Mouse (Mus musculus) intestine, embryonic 16.5 days (tissue): ENCODE results near the gene Irak3. TPM values are rescaled to one million over a fixed set of nuclear protein-coding genes. Genes with fewer than 3 reads are reported as not detected.

Experiments
- ATAC-seq: fragments of 200-750 bp; cut with Nextera tagmentation; 2 replicates; pipeline ENCODE4 v1.8.0; 2017; ENCODE audit warnings: moderate TSS enrichment, moderate library complexity
- H3K27ac ChIP-seq: fragments of 300-500 bp; sonication (generic); 2 replicates; pipeline ENCODE4 v1.5.1; 2014; ENCODE audit warnings: mild to moderate bottlenecking, low read length
- H3K27me3 ChIP-seq: fragments of 300-500 bp; sonication (generic); replicated peaks from 2 replicates; pipeline ENCODE4 v1.6.1; 2014; ENCODE audit warnings: low read length, control low read depth, mixed read lengths; ENCODE audit not compliant: control insufficient read depth, insufficient read depth
- H3K36me3 ChIP-seq: fragments of 300-500 bp; sonication (generic); 2 replicates; pipeline ENCODE4 v1.6.1; 2014; ENCODE audit warnings: low read length, control low read depth; ENCODE audit not compliant: control insufficient read depth, insufficient read depth
- H3K4me1 ChIP-seq: fragments of 300-500 bp; sonication (generic); 2 replicates; pipeline ENCODE4 v1.6.1; 2014; ENCODE audit warnings: low read length, control low read depth, mixed read lengths; ENCODE audit not compliant: control insufficient read depth, insufficient read depth
- H3K4me2 ChIP-seq: fragments of 300-500 bp; sonication (generic); 2 replicates; pipeline ENCODE4 v1.6.1; 2014; ENCODE audit warnings: low read depth, low read length, control low read depth
- H3K4me3 ChIP-seq: fragments of 300-500 bp; sonication (generic); 2 replicates; pipeline ENCODE4 v1.5.1; 2014; ENCODE audit warnings: mild to moderate bottlenecking, low read length
- H3K9ac ChIP-seq: fragments of 300-500 bp; sonication (generic); 2 replicates; pipeline ENCODE4 v1.6.1; 2014; ENCODE audit warnings: low read depth, low read length
- H3K9me3 ChIP-seq: fragments of 300-500 bp; sonication (generic); 2 replicates; pipeline ENCODE4 v1.6.1; 2016; ENCODE audit warnings: low read length, control low read depth; ENCODE audit not compliant: control insufficient read depth
- WGBS: fragments of 180-500 bp; shearing (Covaris S2); extraction: QIAGEN DNeasy Blood & Tissue Kit; methylation state at CpG from one replicate; pipeline ENCODE4 v1.1.7; 2014; 5-methylcytosine and 5-hydroxymethylcytosine counted together
- polyA plus RNA-seq: library from polyadenylated mRNA; unstranded; fragments of >200 nt; fragmentation: Nextera tagmentation; extraction: Ambion mirVana; gene quantifications from 2 replicates; pipeline ENCODE4 v1.2.1, GENCODE M21; 2015

Irak3 gene
- polyA plus RNA-seq, 1 experiment from 2014 or later, result 1.1 TPM

DNA sequence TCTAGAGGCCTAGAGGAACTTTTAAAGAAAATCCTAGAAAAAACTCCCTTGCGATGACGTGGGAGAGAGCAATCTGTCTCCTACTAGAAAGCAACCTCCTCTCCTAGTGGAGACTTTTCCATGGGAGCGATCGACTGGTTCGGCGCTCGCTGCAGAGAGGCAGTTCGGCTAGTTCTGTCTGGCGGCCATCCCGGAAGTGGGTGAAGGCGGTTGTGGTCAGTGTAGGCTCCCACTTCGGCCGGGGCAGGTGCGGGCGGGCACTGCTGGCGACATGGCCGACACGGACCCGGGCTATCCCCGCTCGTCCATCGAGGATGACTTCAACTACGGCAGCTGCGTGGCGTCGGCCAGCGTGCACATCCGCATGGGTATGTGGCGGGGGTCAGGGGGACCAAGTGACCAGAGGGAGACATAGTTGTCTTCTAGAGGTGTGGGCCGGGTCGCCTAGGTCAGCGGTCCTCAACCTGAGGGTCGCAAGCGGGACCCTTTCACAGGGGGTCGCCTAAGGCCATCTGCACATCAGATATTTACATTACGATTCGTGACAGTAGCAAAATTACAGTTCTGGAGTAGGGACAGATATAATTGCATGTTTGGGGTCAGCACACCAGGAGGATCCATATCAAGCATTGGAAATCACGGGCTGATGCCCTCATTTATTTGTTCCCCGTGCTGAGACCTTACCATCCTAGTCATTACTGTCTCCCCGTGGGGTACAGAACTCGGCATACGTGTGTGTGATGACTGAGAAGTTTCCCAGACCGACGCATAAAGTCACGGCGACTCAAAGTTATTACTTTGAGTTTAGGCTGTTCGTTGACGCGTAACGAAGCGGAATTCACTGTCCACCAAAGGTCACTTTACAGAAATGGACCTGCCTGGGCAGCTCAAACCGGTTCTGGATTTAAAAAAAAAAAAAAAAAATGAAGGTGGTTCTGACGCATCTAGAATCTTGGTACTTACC, 6.9 kb upstream of the Irak3 start:
- Histone ChIP-seq H3K9me3 (peaks cover 4% of the 10 kb centered on the region; the same call in 1 of the 2 replicates), H3K27ac (no peak overlapping the region), H3K9ac (peak overlapping the region; percentile 92), H3K27me3 (no peaks in the 10 kb centered on the region), H3K36me3 (no peaks in the 10 kb centered on the region), H3K4me3 (peak overlapping the region; percentile 96), H3K4me2 (peak overlapping the region; percentile 79), H3K4me1 (peaks cover 8% of the 10 kb centered on the region; the same call in 1 of the 2 replicates)
- 2% methylated on average over 53 of the region's 53 CpGs for WGBS
- peak; percentile 88 for ATAC-seq

DNA sequence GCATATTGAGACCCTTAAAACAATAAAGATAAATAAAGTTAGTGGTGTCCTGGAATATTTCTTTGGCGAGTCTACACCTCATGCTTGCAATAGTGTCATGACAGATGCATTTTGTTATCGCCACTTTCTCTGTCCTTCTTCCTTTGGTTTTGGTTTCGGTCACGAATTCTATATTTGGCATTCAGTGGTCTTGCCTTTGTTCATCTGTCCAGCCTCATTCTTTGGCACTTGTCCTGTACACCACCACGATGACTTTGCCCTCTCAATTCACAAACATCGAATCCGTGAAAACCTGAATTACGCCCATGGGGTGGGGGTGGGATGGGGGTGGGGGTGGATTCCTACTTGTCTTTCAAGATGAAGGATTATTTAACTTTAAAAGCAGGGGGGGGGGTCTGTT, 6.1 kb upstream of the Irak3 start:
- Histone ChIP-seq H3K36me3 (no peaks in the 10 kb centered on the region), H3K4me3 (no peak overlapping the region), H3K9ac (no peak overlapping the region), H3K4me1 (peaks cover 8% of the 10 kb centered on the region; the same call in 1 of the 2 replicates), H3K4me2 (no peak overlapping the region), H3K27me3 (no peaks in the 10 kb centered on the region), H3K9me3 (peaks cover 4% of the 10 kb centered on the region; the same call in 1 of the 2 replicates), H3K27ac (no peak overlapping the region)
- no peak for ATAC-seq
- 90% methylated on average over 8 of the region's 8 CpGs for WGBS

DNA sequence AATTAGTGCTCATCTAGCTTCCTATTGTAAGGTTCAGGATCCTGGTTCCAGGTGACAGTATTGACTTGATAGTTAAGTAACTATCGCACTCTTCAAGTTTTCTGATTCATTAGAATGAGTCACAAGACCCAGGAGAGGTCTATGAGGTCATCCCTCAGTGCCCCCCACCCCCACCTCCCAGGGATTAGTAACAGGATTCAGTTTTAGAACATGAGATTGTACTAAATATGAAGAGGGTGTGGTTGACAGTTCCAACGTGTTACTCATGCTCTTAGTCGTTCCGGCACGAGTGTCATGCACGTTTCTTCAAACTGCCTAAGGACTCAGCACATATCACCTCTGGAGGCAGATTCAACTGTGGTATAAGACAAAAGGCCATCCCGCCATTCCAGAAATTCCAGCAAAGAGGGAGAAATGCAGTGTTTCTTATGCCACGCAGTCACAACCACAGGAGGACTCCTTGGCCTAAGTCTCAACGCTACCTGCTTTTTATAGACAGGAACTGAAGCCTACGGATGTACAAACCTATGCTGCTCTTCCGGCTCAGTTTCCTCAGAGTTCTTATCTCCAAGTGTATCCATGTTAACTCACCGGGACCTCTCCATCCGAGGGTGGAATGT, 2.8 kb upstream of the Irak3 start:
- no peak overlapping the region for H3K9ac ChIP-seq
- H3K27ac ChIP-seq, result no peak overlapping the region
- no peak overlapping the region for H3K4me2 ChIP-seq
- H3K27me3 ChIP-seq, result peaks cover 5% of the 10 kb centered on the region; the same call in 1 of the 2 replicates
- H3K4me3 ChIP-seq, result no peak overlapping the region
- H3K36me3 ChIP-seq, result no peaks in the 10 kb centered on the region
- ATAC-seq, result no peak
- H3K4me1 ChIP-seq, result peaks cover 7% of the 10 kb centered on the region; the same call in 1 of the 2 replicates
- H3K9me3 ChIP-seq, result no peaks in the 10 kb centered on the region
- 83% methylated on average over 13 of the region's 13 CpGs for WGBS

DNA sequence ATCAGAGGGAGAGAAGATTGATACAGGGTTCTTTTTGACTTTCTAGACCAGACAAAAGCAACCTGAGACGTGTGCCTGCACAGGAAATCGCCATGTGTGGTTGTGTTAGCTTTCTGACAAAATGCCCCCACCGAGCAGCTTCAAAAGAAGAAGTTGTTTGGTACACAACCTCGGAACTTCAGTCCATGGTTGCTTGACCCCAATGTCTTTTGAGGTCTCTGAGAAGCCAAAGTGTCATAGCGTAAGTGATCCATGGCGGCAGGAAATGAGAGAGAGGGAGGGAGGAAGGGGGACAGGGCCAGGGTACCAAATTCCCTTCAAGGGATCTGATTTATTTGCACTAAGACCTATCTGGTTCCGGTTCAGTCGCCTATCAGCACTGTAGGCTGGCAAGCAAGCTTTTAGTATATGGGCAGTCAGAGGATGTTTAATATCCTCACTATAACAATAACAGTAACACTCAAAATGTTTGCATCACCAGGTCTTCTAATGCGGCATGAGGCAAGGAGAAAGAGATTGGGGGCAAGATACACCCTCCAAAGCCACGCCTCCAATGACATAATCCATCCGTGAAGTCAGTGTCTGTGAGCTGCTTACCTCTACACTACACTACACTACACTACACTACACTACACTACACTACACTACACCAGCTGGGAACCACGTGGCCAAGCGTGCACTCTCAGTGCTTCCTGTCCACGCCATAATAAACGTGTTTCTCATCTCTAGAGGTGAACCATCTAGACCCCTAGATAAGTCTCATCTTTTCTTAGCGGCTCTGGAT, 729 bp upstream of the Irak3 start:
- Histone ChIP-seq H3K4me3 (no peak overlapping the region), H3K36me3 (no peaks in the 10 kb centered on the region), H3K27me3 (peaks cover 5% of the 10 kb centered on the region; the same call in 1 of the 2 replicates), H3K4me2 (no peak overlapping the region), H3K9me3 (no peaks in the 10 kb centered on the region), H3K27ac (no peak overlapping the region), H3K9ac (no peak overlapping the region), H3K4me1 (0 out of 2 replicates have a peak, but pooled peaks cover 4% of the 10 kb centered on the region)
- ATAC-seq, result no peak
- WGBS, result 76% methylated on average over 16 of the region's 16 CpGs

DNA sequence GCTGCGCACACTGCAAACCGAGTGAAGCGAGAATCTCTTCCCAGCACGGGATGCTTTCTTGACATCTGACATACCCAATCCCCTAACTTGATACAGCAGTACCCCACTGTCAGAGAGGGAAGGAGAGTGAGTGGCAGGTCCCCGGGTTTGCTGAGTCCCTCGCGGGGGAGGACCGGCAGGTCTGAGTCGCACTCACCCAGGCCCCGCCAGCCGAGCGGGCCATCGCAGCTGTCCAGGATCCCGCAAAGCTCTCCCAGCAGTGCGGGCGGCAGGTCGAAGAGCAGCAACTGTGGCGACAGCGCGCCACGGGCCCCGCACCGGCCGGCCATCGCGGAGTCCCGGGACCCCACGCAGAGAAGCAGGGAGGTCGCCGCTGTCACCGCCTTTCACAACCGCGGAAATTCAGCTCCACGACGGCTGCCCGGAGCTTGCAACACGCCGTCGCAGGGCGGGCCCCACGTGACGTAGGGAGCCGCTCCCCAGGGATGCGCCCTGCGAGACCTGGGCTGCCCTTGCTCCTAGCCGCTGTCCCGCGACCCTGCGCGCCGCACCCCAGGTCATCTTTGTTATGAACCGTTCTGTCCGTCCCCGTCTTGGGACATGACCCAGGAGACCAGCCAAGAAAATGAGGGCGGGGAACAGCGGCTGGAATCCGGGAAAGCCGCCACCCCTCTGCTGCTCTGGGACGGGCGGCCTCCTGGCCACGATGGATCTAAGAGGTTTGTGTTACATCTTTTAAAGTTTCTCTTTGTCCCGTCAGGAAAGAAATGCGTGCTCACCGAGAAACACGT, 604 bp downstream of the Irak3 start, which contains the start of gene Tmbim4:
Gene Tmbim4 (plus strand): TSS at position 460 of the 791 bp plus-strand sequence.
- Histone ChIP-seq H3K27ac (peak within 1 kb of the TSS; percentile 41; the same call in 1 of the 2 replicates), H3K4me1 (0 out of 2 replicates have a peak, but pooled peaks cover 4% of the 10 kb centered on the region), H3K9me3 (no peaks in the 10 kb centered on the region), H3K9ac (peak within 1 kb of the TSS; percentile 69), H3K36me3 (no peaks in the 10 kb centered on the region), H3K27me3 (peaks cover 5% of the 10 kb centered on the region; the same call in 1 of the 2 replicates), H3K4me3 (peak within 1 kb of the TSS; percentile 70), H3K4me2 (peak within 1 kb of the TSS; percentile 97)
- WGBS, result under 1% methylated on average over 65 of the region's 65 CpGs
- ATAC-seq, result peak; percentile 86

DNA sequence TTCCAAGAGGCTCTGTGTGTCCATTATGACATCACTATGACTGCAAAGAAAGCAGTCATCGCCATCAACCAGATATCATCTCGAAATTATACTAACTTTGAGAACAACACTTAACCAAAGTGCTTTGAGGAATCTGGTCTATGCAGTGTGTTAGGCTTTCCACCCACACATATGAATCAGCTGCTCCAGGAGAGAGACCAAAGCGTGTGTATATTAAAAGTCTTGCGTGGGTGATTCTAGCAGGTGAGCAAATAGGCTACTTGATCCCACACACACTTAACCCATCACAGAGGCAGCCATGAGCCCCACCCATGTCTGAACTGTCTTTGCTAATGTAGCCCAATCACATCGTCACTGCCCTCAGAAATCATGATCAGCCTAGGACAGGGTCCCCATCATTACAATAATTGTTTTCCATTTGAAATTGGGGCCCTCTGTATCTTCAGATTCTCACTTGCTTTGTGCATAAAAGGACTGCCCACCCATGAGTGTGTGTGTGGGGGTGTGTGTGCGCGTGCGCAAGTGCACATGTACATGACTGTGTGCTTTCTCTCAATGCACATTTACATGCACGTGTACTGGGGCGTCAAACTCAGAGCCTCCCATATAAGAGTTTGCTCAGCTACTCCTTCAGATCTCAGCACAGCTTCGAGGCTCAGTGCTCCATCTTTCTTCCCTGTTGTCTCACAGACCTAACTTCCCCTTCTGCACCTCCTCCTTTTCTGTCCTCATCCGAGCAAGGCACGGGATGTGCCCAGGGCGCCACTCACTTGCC, 4.7 kb downstream of the Irak3 start:
- H3K27ac ChIP-seq, result no peak overlapping the region
- no peaks in the 10 kb centered on the region for H3K9me3 ChIP-seq
- ATAC-seq, result no peak
- WGBS, result 77% methylated on average over 14 of the region's 14 CpGs
- no peak overlapping the region for H3K9ac ChIP-seq
- H3K36me3 ChIP-seq, result no peaks in the 10 kb centered on the region
- H3K4me1 ChIP-seq, result 0 out of 2 replicates have a peak, but pooled peaks cover 4% of the 10 kb centered on the region
- no peak overlapping the region for H3K4me3 ChIP-seq
- H3K4me2 ChIP-seq, result no peak overlapping the region
- H3K27me3 ChIP-seq, result peaks cover 5% of the 10 kb centered on the region; the same call in 1 of the 2 replicates

DNA sequence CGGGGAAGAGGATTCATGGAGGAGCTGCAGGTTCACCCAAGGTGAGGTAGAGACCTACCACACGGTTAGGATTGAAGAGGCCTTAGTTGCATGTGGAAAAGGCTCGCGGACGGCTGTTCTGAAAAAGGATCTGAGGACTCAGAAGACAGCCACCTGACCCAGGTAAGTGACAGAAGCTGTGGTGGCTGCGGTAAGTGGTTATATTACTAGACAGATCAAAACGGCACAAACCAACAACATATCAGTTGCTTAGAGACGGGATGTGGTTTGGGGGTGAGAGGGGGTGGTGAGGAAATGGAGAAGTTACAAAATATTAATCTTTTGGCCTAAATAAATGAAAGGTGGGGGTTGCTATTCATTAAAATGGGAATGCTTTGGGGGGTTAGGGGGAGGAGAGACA, 8.7 kb downstream of the Irak3 start:
- WGBS, result 90% methylated on average over 8 of the region's 8 CpGs
- Histone ChIP-seq H3K4me1 (no peaks in the 10 kb centered on the region), H3K27me3 (no peaks in the 10 kb centered on the region), H3K36me3 (no peaks in the 10 kb centered on the region), H3K9me3 (no peaks in the 10 kb centered on the region), H3K27ac (no peak overlapping the region), H3K9ac (no peak overlapping the region), H3K4me3 (no peak overlapping the region), H3K4me2 (no peak overlapping the region)
- no peak for ATAC-seq

DNA sequence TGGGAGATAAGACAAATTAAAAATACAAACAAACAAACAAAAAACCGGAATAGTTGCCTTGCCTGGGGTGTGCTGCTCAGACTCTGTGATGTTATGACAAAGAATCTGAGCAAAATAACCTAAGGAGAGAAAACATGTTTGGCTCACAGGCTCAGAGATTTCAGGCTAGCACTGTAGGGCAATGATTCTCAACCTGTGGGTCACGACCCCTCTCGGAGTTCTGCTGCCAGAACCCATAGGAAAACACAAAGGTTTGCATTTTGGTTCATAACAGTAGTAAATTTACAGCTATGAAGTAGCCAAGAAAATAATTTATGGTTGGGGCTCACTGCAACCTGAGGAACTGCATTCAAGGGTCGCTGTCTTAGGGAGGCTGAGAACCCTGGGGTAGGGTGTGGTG, 9.7 kb downstream of the Irak3 start:
- no peak overlapping the region for H3K27ac ChIP-seq
- no peak overlapping the region for H3K4me2 ChIP-seq
- no peak overlapping the region for H3K4me3 ChIP-seq
- no peaks in the 10 kb centered on the region for H3K36me3 ChIP-seq
- H3K4me1 ChIP-seq, result no peaks in the 10 kb centered on the region
- no peaks in the 10 kb centered on the region for H3K27me3 ChIP-seq
- 80% methylated on average over 4 of the region's 4 CpGs for WGBS
- no peak for ATAC-seq
- no peaks in the 10 kb centered on the region for H3K9me3 ChIP-seq
- no peak overlapping the region for H3K9ac ChIP-seq
